Mouse (Mus musculus) MEL (cell line): ENCODE results near the gene Gm20604.

Experiments
- CTCF ChIP-seq, 3 experiments: IDR thresholded peaks in 2 of 3; conservative IDR thresholded peaks in 1 of 3; 2 replicates each; pipeline ENCODE4 v1.5.1; 2011 to 2012; ENCODE audit warnings: low read length in 3 of 3, low read depth in 2 of 3, mild to moderate bottlenecking in 2 of 3, improper control_type of control experiment in 1 of 3, inconsistent platforms in 1 of 3, mixed read lengths in 1 of 3, moderate library complexity in 1 of 3; ENCODE audit not compliant: control insufficient read depth in 1 of 3, insufficient read depth in 1 of 3, poor library complexity in 1 of 3, severe bottlenecking in 1 of 3
- MAX ChIP-seq: IDR thresholded peaks from 2 replicates; pipeline ENCODE4 v1.6.1; 2011; ENCODE audit warnings: low read length, improper control_type of control experiment
- POLR2A ChIP-seq, 2 experiments: IDR thresholded peaks; 2 replicates each; pipeline ENCODE4 v1.6.1; 2011 to 2012; ENCODE audit warnings: low read length in 2 of 2, mild to moderate bottlenecking in 2 of 2, control low read depth in 1 of 2, improper control_type of control experiment in 1 of 2, low read depth in 1 of 2, moderate library complexity in 1 of 2; ENCODE audit not compliant: control insufficient read depth in 1 of 2, insufficient read depth in 1 of 2, poor library complexity in 1 of 2
- SMC3 ChIP-seq: IDR thresholded peaks from 2 replicates; pipeline ENCODE4 v1.6.1; 2011; ENCODE audit warnings: low read depth, low read length, improper control_type of control experiment
- TBP ChIP-seq: IDR thresholded peaks from 2 replicates; pipeline ENCODE4 v1.8.0; 2011; ENCODE audit warnings: low read depth, low read length, improper control_type of control experiment
- ZKSCAN1 ChIP-seq: IDR thresholded peaks from 2 replicates; pipeline ENCODE4 v1.6.1; 2012; ENCODE audit warnings: low read depth, mild to moderate bottlenecking, inconsistent platforms, low read length, improper control_type of control experiment, moderate library complexity
- ZNF384 ChIP-seq: IDR thresholded peaks from 2 replicates; pipeline ENCODE4 v1.6.1; 2012; ENCODE audit warnings: low read depth, mild to moderate bottlenecking, inconsistent platforms, low read length, improper control_type of control experiment

DNA sequence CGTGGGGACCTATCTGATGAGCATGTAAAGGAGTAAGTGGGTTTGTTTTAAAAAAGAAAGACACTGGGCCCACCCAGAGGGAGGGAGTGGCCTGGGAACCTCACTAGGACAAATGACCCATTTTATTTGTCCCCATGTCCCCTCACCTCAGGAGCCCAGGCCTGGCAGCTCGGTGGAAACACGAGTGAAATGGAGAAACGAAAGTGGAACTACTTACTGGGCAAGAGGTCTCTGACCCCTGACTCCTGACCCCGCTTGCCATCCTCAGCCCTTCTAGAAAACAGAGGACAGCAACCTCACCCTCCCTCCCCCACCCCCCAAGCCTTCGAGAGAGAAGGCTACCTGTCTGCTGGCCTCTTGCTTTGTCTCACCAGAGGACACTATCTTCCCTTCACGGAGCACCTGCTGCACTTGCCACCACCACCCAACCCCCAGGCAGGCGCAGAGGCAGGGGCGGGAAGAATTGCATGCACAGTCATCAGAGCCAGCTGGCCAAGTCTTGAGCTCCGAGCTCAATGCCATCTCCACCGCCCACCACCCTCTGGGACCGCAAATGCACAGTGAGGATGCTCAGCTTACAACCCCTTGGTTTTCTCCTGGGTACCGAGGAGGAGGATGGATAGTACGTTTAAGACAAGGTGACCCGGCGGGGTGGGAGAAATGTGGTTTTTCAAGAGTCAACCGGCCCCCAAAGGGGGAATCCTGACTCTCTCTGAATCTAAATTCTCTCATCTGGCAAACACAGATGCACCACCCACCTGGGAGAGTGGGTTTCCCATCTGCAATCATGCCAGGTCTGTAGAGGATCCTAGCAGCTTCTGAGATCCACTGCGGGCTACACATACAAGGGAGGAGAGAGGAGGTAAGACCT is 62.9 kb downstream of the Gm20604 start:
- TF ChIP-seq POLR2A (IDR thresholded peaks at IDR 0.05; ENCODE audit: control insufficient read depth in 1 of 2, insufficient read depth in 1 of 2, low read depth in 1 of 2, low read length in 2 of 2, poor library complexity in 1 of 2) (no peak), ZNF384 (no peak), MAX (no peak), SMC3 (no peak), CTCF (IDR thresholded peaks at IDR 0.05 in 2 of 3, conservative IDR thresholded peaks at IDR 0.05 in 1 of 3; ENCODE audit: control insufficient read depth in 1 of 3, insufficient read depth in 1 of 3, low read depth in 2 of 3, low read length in 3 of 3, poor library complexity in 1 of 3, severe bottlenecking in 1 of 3) (no peak), TBP (no peak), ZKSCAN1 (no peak)
